Mouse (Mus musculus) ES-Bruce4 (cell line): ENCODE measurements around the gene Prrg4. TPM values are rescaled to one million over a fixed set of nuclear protein-coding genes. Genes with fewer than 3 reads are reported as not detected.
A peak's percentile ranks its signal among the peaks of the same experiment; 100 is the strongest.
"Not testable (repeated sequence)": the region's sequence is repeated elsewhere in the genome, so short reads cannot be mapped to it uniquely, and the experiment has no call there.

Source experiments
- H3K27ac ChIP-seq: 2 replicates; pipeline ENCODE4 v1.5.1; 2012; ENCODE audit warnings: low read length, inconsistent platforms; ENCODE audit not compliant: insufficient read depth
- H3K27me3 ChIP-seq: 2 replicates; pipeline ENCODE4 v1.6.1; 2012; ENCODE audit warnings: mild to moderate bottlenecking, low read length, inconsistent platforms; ENCODE audit not compliant: control insufficient read depth, poor library complexity, insufficient read depth, severe bottlenecking
- H3K36me3 ChIP-seq: 2 replicates; pipeline ENCODE4 v1.6.1; 2012; ENCODE audit warnings: inconsistent platforms, mild to moderate bottlenecking, low read length, moderate library complexity; ENCODE audit not compliant: control insufficient read depth, poor library complexity, insufficient read depth, severe bottlenecking
- H3K4me1 ChIP-seq: one replicate; pipeline ENCODE4 v1.8.1; 2011; ENCODE audit warnings: low read length; ENCODE audit not compliant: control insufficient read depth, insufficient read depth
- H3K4me3 ChIP-seq: 2 replicates; pipeline ENCODE4 v1.5.1; 2011; ENCODE audit warnings: low read depth, mild to moderate bottlenecking, low read length
- H3K9ac ChIP-seq: 2 replicates; pipeline ENCODE4 v1.6.1; 2012; ENCODE audit warnings: low read depth, mild to moderate bottlenecking, inconsistent platforms; ENCODE audit not compliant: poor library complexity, severe bottlenecking
- H3K9me3 ChIP-seq: replicated peaks from 2 replicates; pipeline ENCODE4 v1.6.1; 2012; ENCODE audit warnings: mild to moderate bottlenecking, low read length, inconsistent platforms; ENCODE audit not compliant: control insufficient read depth, poor library complexity, insufficient read depth, severe bottlenecking
- CTCF ChIP-seq: IDR thresholded peaks from one replicate; pipeline ENCODE4 v1.8.1; 2011; ENCODE audit warnings: low read depth, low read length
- EP300 ChIP-seq: IDR thresholded peaks from 2 replicates; pipeline ENCODE4 v1.6.1; 2011; ENCODE audit warnings: low read depth, low read length; ENCODE audit not compliant: insufficient read depth
- POLR2A ChIP-seq: IDR thresholded peaks from one replicate; pipeline ENCODE4 v1.8.1; 2011; ENCODE audit warnings: low read length; ENCODE audit not compliant: insufficient read depth
- polyA plus RNA-seq: library from polyadenylated mRNA; stranded (reverse); fragments of >200 nt; gene quantifications from 2 replicates; pipeline ENCODE4 v1.2.4, GENCODE M21; 2011; ENCODE audit warnings: low read depth; ENCODE audit not compliant: missing spikeins, insufficient read depth, insufficient read length

Gene Prrg4
- polyA plus RNA-seq, 1 experiment, result 64.3 TPM

DNA sequence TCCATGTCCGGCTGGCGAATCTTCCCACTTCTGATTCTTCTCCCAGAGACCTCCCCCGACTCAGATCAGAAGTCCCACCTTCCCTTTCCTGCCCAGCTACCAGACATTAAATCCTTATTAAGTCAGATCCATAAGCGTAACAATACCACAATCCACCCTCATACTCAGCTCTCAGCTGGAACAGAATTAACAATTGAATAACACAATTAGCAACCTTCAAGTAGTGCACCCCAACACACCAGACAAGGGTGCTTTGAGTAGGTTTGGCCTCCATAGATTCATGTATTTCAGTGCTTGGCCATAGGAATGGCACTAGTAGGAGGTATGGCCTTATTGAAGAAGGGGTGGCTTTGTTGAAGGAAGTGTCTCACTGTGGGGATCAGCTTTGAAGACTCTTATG lies 23.5 kb downstream of the Prrg4 start:
- Histone ChIP-seq H3K27me3 (no peaks in the 10 kb centered on the region), H3K4me1 (no peaks in the 10 kb centered on the region), H3K4me3 (no peak overlapping the region), H3K27ac (no peak overlapping the region), H3K36me3 (peaks cover 12% of the 10 kb centered on the region), H3K9me3 (no peaks in the 10 kb centered on the region), H3K9ac (no peak overlapping the region)
- TF ChIP-seq EP300, result no peak
- TF ChIP-seq POLR2A, result no peak
- TF ChIP-seq CTCF, result no peak

- not testable (repeated sequence) for H3K9ac ChIP-seq, H3K4me3 ChIP-seq, H3K36me3 ChIP-seq, H3K27ac ChIP-seq, H3K27me3 ChIP-seq, H3K4me1 ChIP-seq, H3K9me3 ChIP-seq
- TF ChIP-seq EP300, result peak; percentile 67
Measured at GRCm38 (mm10) chr2:104818763-104819162, 30.9 kb downstream of the Prrg4 start.

DNA sequence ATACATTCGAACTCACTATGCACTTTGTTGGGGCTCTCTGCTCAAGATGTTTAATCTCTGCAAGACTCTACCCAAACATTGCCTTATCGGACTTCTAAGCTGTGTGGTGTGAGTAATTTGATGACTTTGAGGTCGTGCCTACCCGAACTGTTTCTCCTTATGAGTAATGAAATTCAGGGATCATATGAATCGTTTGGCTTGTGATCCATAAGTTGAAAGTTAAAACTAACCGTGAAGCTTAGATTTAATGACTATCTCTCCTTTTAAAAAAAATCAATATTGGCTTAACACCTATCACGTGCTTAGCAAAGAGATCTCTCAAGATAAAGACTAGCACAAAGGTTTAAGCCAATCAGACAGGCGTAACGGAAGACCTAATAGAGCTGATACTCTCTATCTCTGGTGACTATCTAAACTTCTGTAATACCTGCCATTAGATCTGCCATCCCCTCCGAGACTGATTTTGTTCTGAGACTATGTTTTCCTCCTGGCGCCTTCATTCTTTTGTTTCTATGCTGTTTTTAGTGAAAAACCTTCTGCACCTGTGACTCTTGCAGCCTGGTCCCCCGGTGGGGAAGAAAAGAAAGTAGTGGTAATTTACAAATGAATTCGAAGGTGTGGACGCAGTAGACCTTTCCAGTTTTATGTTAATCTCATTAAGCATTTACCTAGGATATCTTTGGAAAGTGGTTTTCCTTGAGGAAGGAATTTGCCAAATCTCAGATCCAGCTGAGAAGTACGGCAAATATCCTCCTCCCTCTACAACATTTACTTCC lies 31.9 kb downstream of the Prrg4 start:
- Histone ChIP-seq H3K4me3 (peak overlapping the region; percentile 89), H3K27ac (peak overlapping the region; percentile 96), H3K4me1 (no peaks in the 10 kb centered on the region), H3K36me3 (no peaks in the 10 kb centered on the region), H3K9me3 (no peaks in the 10 kb centered on the region), H3K27me3 (no peaks in the 10 kb centered on the region), H3K9ac (peak overlapping the region; percentile 99)
- TF ChIP-seq CTCF, result no peak

DNA sequence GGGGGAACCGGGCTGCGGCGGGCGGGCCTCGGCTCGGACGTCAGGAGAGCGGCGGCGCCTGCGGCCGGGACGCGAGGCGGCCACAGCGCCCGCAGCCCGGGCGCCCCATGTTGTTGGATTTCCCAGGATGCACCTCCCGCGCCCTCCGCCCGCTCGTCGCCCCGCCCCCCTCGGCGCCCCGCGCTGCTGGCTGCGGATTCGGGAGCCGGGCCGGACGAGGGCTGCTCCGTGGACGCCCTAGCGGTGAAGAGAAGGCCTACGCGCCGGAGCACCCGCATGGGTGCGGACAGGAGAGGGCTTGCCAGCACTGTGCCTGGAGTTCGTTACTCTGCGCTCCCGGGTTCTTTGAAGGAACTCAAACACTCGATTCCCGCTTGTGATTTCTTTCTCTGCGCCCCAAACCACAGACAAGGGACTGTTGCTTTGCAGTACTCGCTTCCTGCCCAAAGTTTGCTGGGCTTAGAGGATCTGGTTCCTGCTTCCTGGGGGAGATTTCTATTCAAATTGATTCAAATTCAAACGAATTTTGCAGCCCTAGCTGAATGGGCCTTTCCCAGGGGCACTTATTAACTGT lies 32.7 kb downstream of the Prrg4 start:
- Histone ChIP-seq H3K27me3 (no peaks in the 10 kb centered on the region), H3K36me3 (no peaks in the 10 kb centered on the region), H3K4me1 (no peaks in the 10 kb centered on the region), H3K9me3 (no peaks in the 10 kb centered on the region), H3K9ac (peak overlapping the region; percentile 99), H3K4me3 (peak overlapping the region; percentile 89), H3K27ac (peak overlapping the region; percentile 96)
- peak; percentile 32 for TF ChIP-seq POLR2A
- 0 out of 2 replicates have a peak, but pooled peaks have one; percentile 25 for TF ChIP-seq EP300
- no peak for TF ChIP-seq CTCF

- Histone ChIP-seq H3K9me3 (no peaks in the 10 kb centered on the region), H3K27ac (peak within 1 kb of the TSS; percentile 96), H3K36me3 (no peaks in the 10 kb centered on the region), H3K4me1 (no peaks in the 10 kb centered on the region), H3K4me3 (peak within 1 kb of the TSS; percentile 90), H3K27me3 (no peaks in the 10 kb centered on the region), H3K9ac (peak within 1 kb of the TSS; percentile 99)
- TF ChIP-seq EP300, result no peak
- TF ChIP-seq CTCF, result no peak
- no peak for TF ChIP-seq POLR2A
Measured at GRCm38 (mm10) chr2:104816371-104816827, 33.3 kb downstream of the Prrg4 start, which contains the start of gene Qser1. Gene Qser1, minus strand, starts transcription at chr2:104816760.
